Mouse (Mus musculus): ENCODE measurements around the gene 2210408I21Rik.

- TF ChIP-seq EP300 (IDR thresholded peaks at IDR 0.05; ENCODE audit: insufficient read depth, low read depth, low read length) (no peak), POLR2A (IDR thresholded peaks at IDR 0.05; ENCODE audit: insufficient read depth, low read depth, low read length) (no peak)
These were observed 10.2 kb upstream of the 2210408I21Rik start for GRCm38 (mm10) chr13:77125159-77125558.

Measured in heart, adult 2 months (tissue).